Mouse (Mus musculus) MEL (cell line): ENCODE data around the gene G6pc. TPM values are rescaled to one million over a fixed set of nuclear protein-coding genes. Genes with fewer than 3 reads are reported as not detected.

Experiments
- DNase-seq: peaks from one replicate; pipeline ENCODE4 v3.0.0; 2011; ENCODE audit warnings: low read depth, low spot score
- H3K27ac ChIP-seq: 2 replicates; pipeline ENCODE4 v1.5.1; 2012; ENCODE audit warnings: low read depth, mild to moderate bottlenecking, control low read depth, low read length, moderate library complexity; ENCODE audit not compliant: control insufficient read depth
- H3K27me3 ChIP-seq, 2 experiments: fragments of 150-350 bp in 1 of 2; sonication (generic) in 1 of 2; 2 replicates each; pipeline ENCODE4 v1.6.1; 2012; ENCODE audit warnings: low read length in 2 of 2, mild to moderate bottlenecking in 2 of 2, improper control_type of control experiment in 1 of 2, moderate library complexity in 1 of 2; ENCODE audit not compliant: insufficient read depth in 2 of 2, control insufficient read depth in 1 of 2
- H3K36me3 ChIP-seq, 2 experiments: 2 replicates each; pipeline ENCODE4 v1.6.1; 2012 to 2014; ENCODE audit warnings: low read length in 2 of 2, improper control_type of control experiment in 1 of 2, inconsistent platforms in 1 of 2, mild to moderate bottlenecking in 1 of 2; ENCODE audit not compliant: insufficient read depth in 2 of 2, control insufficient read depth in 1 of 2
- H3K4me1 ChIP-seq, 2 experiments: fragments of 150-350 bp in 1 of 2; sonication (generic) in 1 of 2; 2 replicates each; pipeline ENCODE4 v1.6.1; 2012; ENCODE audit warnings: low read length in 2 of 2, improper control_type of control experiment in 1 of 2, mild to moderate bottlenecking in 1 of 2; ENCODE audit not compliant: insufficient read depth in 2 of 2, control insufficient read depth in 1 of 2
- H3K4me3 ChIP-seq, 2 experiments: fragments of 150-350 bp in 1 of 2; sonication (generic) in 1 of 2; 2 replicates each; pipeline ENCODE4 v1.5.1; 2012; ENCODE audit warnings: low read depth in 2 of 2, low read length in 2 of 2, mild to moderate bottlenecking in 2 of 2, moderate library complexity in 2 of 2, control low read depth in 1 of 2, improper control_type of control experiment in 1 of 2; ENCODE audit not compliant: control insufficient read depth in 1 of 2, insufficient read depth in 1 of 2
- H3K79me2 ChIP-seq: 2 replicates; pipeline ENCODE4 v1.6.1; 2012; ENCODE audit warnings: mild to moderate bottlenecking, low read length, moderate library complexity; ENCODE audit not compliant: control insufficient read depth, poor library complexity, insufficient read depth
- H3K9ac ChIP-seq: 2 replicates; pipeline ENCODE4 v1.6.1; 2012; ENCODE audit warnings: low read depth, mild to moderate bottlenecking, control low read depth, low read length, moderate library complexity; ENCODE audit not compliant: control insufficient read depth, poor library complexity, severe bottlenecking
- H3K9me3 ChIP-seq: fragments of 150-350 bp; sonication (generic); replicated peaks from 2 replicates; pipeline ENCODE4 v1.6.1; 2012; ENCODE audit warnings: mild to moderate bottlenecking, low read length, improper control_type of control experiment, moderate library complexity; ENCODE audit not compliant: insufficient read depth
- BHLHE40 ChIP-seq: IDR thresholded peaks from 2 replicates; pipeline ENCODE4 v1.6.1; 2012; ENCODE audit warnings: low read depth, mild to moderate bottlenecking, inconsistent platforms, low read length, improper control_type of control experiment, borderline replicate concordance
- CHD1 ChIP-seq: IDR thresholded peaks from 2 replicates; pipeline ENCODE4 v1.6.1; 2012; ENCODE audit warnings: low read depth, mild to moderate bottlenecking, inconsistent platforms, low read length, improper control_type of control experiment
- CHD2 ChIP-seq: IDR thresholded peaks from 2 replicates; pipeline ENCODE4 v1.6.1; 2011; ENCODE audit warnings: low read length, improper control_type of control experiment
- CTCF ChIP-seq, 3 experiments: IDR thresholded peaks in 2 of 3; conservative IDR thresholded peaks in 1 of 3; 2 replicates each; pipeline ENCODE4 v1.5.1; 2011 to 2012; ENCODE audit warnings: low read length in 3 of 3, low read depth in 2 of 3, mild to moderate bottlenecking in 2 of 3, improper control_type of control experiment in 1 of 3, inconsistent platforms in 1 of 3, mixed read lengths in 1 of 3, moderate library complexity in 1 of 3; ENCODE audit not compliant: control insufficient read depth in 1 of 3, insufficient read depth in 1 of 3, poor library complexity in 1 of 3, severe bottlenecking in 1 of 3
- ELF1 ChIP-seq: IDR thresholded peaks from 2 replicates; pipeline ENCODE4 v1.6.1; 2014; ENCODE audit warnings: low read depth, mild to moderate bottlenecking, inconsistent platforms, low read length, improper control_type of control experiment, moderate library complexity
- EP300 ChIP-seq, 2 experiments: IDR thresholded peaks; 2 replicates each; pipeline ENCODE4 v1.6.1; 2011; ENCODE audit warnings: improper control_type of control experiment in 2 of 2, low read length in 2 of 2, low read depth in 1 of 2, mild to moderate bottlenecking in 1 of 2
- ETS1 ChIP-seq: IDR thresholded peaks from 2 replicates; pipeline ENCODE4 v1.6.1; 2012; ENCODE audit warnings: low read depth, mild to moderate bottlenecking, inconsistent platforms, low read length, improper control_type of control experiment, moderate library complexity
- GABPA ChIP-seq: IDR thresholded peaks from 2 replicates; pipeline ENCODE4 v1.6.1; 2012; ENCODE audit warnings: low read depth, mild to moderate bottlenecking, inconsistent platforms, low read length, improper control_type of control experiment, moderate library complexity
- GATA1 ChIP-seq: IDR thresholded peaks from 2 replicates; pipeline ENCODE4 v1.6.1; 2011; ENCODE audit warnings: low read depth, low read length, improper control_type of control experiment
- HCFC1 ChIP-seq: IDR thresholded peaks from 2 replicates; pipeline ENCODE4 v1.6.1; 2012; ENCODE audit warnings: low read depth, mild to moderate bottlenecking, inconsistent platforms, low read length, improper control_type of control experiment, moderate library complexity
- JUND ChIP-seq: IDR thresholded peaks from 2 replicates; pipeline ENCODE4 v1.6.1; 2011; ENCODE audit warnings: low read depth, mild to moderate bottlenecking, improper control_type of control experiment, low read length
- KAT2A ChIP-seq: conservative IDR thresholded peaks from 2 replicates; pipeline ENCODE4 v1.6.1; 2012; ENCODE audit warnings: low read depth, low read length, improper control_type of control experiment, inconsistent platforms
- MAFK ChIP-seq: IDR thresholded peaks from 2 replicates; pipeline ENCODE4 v1.6.1; 2011; ENCODE audit warnings: low read depth, mild to moderate bottlenecking, low read length, improper control_type of control experiment, borderline replicate concordance
- MAX ChIP-seq: IDR thresholded peaks from 2 replicates; pipeline ENCODE4 v1.6.1; 2011; ENCODE audit warnings: low read length, improper control_type of control experiment
- MAZ ChIP-seq: IDR thresholded peaks from 2 replicates; pipeline ENCODE4 v1.6.1; 2012; ENCODE audit warnings: low read depth, mild to moderate bottlenecking, inconsistent platforms, low read length, improper control_type of control experiment
- MEF2A ChIP-seq: IDR thresholded peaks from 2 replicates; pipeline ENCODE4 v1.6.1; 2014; ENCODE audit warnings: low read depth, mild to moderate bottlenecking, inconsistent platforms, low read length, improper control_type of control experiment; ENCODE audit not compliant: poor library complexity, insufficient replicate concordance, severe bottlenecking; ENCODE audit errors: extremely low read depth
- MXI1 ChIP-seq: IDR thresholded peaks from 2 replicates; pipeline ENCODE4 v1.6.1; 2011; ENCODE audit warnings: mild to moderate bottlenecking, low read depth, low read length, improper control_type of control experiment
- MYC ChIP-seq: IDR thresholded peaks from 2 replicates; pipeline ENCODE4 v1.6.1; 2011; ENCODE audit warnings: low read depth, mild to moderate bottlenecking, low read length, improper control_type of control experiment, moderate library complexity
- NELFE ChIP-seq: IDR thresholded peaks from 2 replicates; pipeline ENCODE4 v1.6.1; 2011; ENCODE audit warnings: low read depth, low read length, improper control_type of control experiment
- NRF1 ChIP-seq: IDR thresholded peaks from 2 replicates; pipeline ENCODE4 v1.6.1; 2014; ENCODE audit warnings: low read depth, mild to moderate bottlenecking, inconsistent platforms, low read length, improper control_type of control experiment, moderate library complexity; ENCODE audit not compliant: poor library complexity, insufficient read depth, severe bottlenecking
- POLR2A ChIP-seq, 2 experiments: IDR thresholded peaks; 2 replicates each; pipeline ENCODE4 v1.6.1; 2011 to 2012; ENCODE audit warnings: low read length in 2 of 2, mild to moderate bottlenecking in 2 of 2, control low read depth in 1 of 2, improper control_type of control experiment in 1 of 2, low read depth in 1 of 2, moderate library complexity in 1 of 2; ENCODE audit not compliant: control insufficient read depth in 1 of 2, insufficient read depth in 1 of 2, poor library complexity in 1 of 2
- POLR2AphosphoS2 ChIP-seq: IDR thresholded peaks from 2 replicates; pipeline ENCODE4 v1.6.1; 2011; ENCODE audit warnings: low read length, improper control_type of control experiment
- RAD21 ChIP-seq: IDR thresholded peaks from 2 replicates; pipeline ENCODE4 v1.6.1; 2011; ENCODE audit warnings: mild to moderate bottlenecking, low read depth, low read length, improper control_type of control experiment
- RCOR1 ChIP-seq: IDR thresholded peaks from 2 replicates; pipeline ENCODE4 v1.6.1; 2012; ENCODE audit warnings: low read depth, mild to moderate bottlenecking, inconsistent platforms, low read length, improper control_type of control experiment
- SIN3A ChIP-seq: IDR thresholded peaks from 2 replicates; pipeline ENCODE4 v1.6.1; 2012; ENCODE audit warnings: low read length, improper control_type of control experiment, inconsistent platforms
- SMC3 ChIP-seq: IDR thresholded peaks from 2 replicates; pipeline ENCODE4 v1.6.1; 2011; ENCODE audit warnings: low read depth, low read length, improper control_type of control experiment
- TAL1 ChIP-seq: IDR thresholded peaks from 2 replicates; pipeline ENCODE4 v1.6.1; 2012; ENCODE audit warnings: mild to moderate bottlenecking, inconsistent platforms, low read length, moderate library complexity, mixed read lengths
- TBP ChIP-seq: IDR thresholded peaks from 2 replicates; pipeline ENCODE4 v1.8.0; 2011; ENCODE audit warnings: low read depth, low read length, improper control_type of control experiment
- UBTF ChIP-seq: IDR thresholded peaks from 2 replicates; pipeline ENCODE4 v1.6.1; 2012; ENCODE audit warnings: low read depth, mild to moderate bottlenecking, inconsistent platforms, low read length, improper control_type of control experiment, moderate library complexity, borderline replicate concordance; ENCODE audit not compliant: insufficient read depth
- USF1 ChIP-seq: IDR thresholded peaks from 2 replicates; pipeline ENCODE4 v1.6.1; 2014; ENCODE audit warnings: low read depth, mild to moderate bottlenecking, inconsistent platforms, low read length, improper control_type of control experiment, moderate library complexity
- USF2 ChIP-seq, 2 experiments: IDR thresholded peaks; 2 replicates each; pipeline ENCODE4 v1.6.1; 2011 to 2012; ENCODE audit warnings: improper control_type of control experiment in 2 of 2, low read length in 2 of 2, borderline replicate concordance in 1 of 2, inconsistent platforms in 1 of 2, low read depth in 1 of 2, mild to moderate bottlenecking in 1 of 2; ENCODE audit not compliant: insufficient read depth in 1 of 2
- ZC3H11A ChIP-seq: IDR thresholded peaks from 2 replicates; pipeline ENCODE4 v1.6.1; 2012; ENCODE audit warnings: low read depth, mild to moderate bottlenecking, inconsistent platforms, low read length, improper control_type of control experiment
- ZKSCAN1 ChIP-seq: IDR thresholded peaks from 2 replicates; pipeline ENCODE4 v1.6.1; 2012; ENCODE audit warnings: low read depth, mild to moderate bottlenecking, inconsistent platforms, low read length, improper control_type of control experiment, moderate library complexity
- ZMIZ1 ChIP-seq: IDR thresholded peaks from 2 replicates; pipeline ENCODE4 v1.6.1; 2012; ENCODE audit warnings: low read depth, mild to moderate bottlenecking, inconsistent platforms, low read length, improper control_type of control experiment, moderate library complexity
- ZNF384 ChIP-seq: IDR thresholded peaks from 2 replicates; pipeline ENCODE4 v1.6.1; 2012; ENCODE audit warnings: low read depth, mild to moderate bottlenecking, inconsistent platforms, low read length, improper control_type of control experiment
- polyA plus RNA-seq, 2 experiments: library from polyadenylated mRNA; stranded (reverse) in 1 of 2; unstranded in 1 of 2; fragments of >175 nt in 1 of 2; fragments of >200 nt in 1 of 2; gene quantifications; 2 replicates each; pipeline versions ENCODE4 v1.2.1 to v1.2.4; 2012; ENCODE audit warnings: low replicate concordance in 2 of 2, low read depth in 1 of 2; ENCODE audit not compliant: insufficient read length in 2 of 2, insufficient read depth in 1 of 2, missing spikeins in 1 of 2
- total RNA-seq: library from RNA; depleted of rRNA; stranded (reverse); fragments of 300-350 nt; gene quantifications from 2 replicates; pipeline ENCODE4 v1.2.3, GENCODE M21; 2012

The G6pc gene
- total and polyA plus RNA-seq, 3 experiments, result not detected

DNA sequence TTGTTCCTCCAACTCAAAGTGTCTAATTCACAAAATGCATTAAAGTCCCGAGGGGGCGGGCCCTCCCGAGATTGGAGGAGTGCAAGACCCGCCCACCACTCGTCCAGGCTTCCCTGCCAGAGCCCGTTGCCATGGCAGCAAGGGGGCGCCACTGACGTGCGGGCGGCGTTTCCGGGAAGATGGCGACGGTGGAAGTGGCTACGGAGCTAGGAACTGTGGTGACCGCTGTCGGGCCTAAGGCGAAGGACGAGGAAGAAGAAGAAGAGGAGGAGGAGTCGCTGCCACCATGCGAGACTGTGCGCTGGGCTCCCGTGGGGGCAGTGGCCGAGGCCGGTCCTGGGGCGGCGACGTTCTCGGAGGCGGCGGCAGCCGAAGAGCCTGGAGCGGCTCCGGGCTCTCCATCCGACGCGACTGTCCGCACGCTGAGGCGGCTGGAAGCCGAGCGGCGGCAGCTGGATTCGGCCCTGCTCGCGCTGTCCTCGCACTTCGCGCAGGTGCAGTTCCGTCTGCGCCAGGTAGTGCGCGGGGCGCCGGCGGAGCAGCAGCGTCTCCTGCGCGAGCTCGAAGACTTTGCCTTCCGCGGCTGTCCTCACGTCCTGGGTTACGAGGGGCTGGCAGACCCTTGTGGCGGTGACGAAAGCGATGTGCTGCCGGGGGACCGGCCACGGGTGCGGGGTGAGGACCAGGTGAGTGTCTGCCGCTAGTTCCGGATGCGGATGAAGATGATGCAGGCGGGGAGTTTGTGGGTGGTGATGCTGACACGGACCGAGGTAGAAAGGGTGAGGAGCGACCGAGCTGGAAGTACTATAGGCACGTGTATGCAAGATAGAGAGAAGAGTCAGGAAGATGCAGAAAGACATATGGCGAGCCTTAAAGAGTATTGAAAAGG, 57.8 kb downstream of the G6pc start, which contains the start of the genes Rundc1 and Ptges3l:
Gene Rundc1, plus strand, starts transcription at position 161 of the 889 bp plus-strand sequence.
Gene Ptges3l, minus strand, starts transcription at position 409 of the 889 bp plus-strand sequence.
- H3K4me3 ChIP-seq, result peak within 1 kb of the TSS; percentile 85 to 91
- H3K27me3 ChIP-seq, result no peaks in the 10 kb centered on the region
- DNase-seq, result peak; percentile 99
- H3K36me3 ChIP-seq, result peaks cover 3 to 16% of the 10 kb centered on the region in 2 experiments
- peaks cover 8 to 20% of the 10 kb centered on the region in 2 experiments for H3K4me1 ChIP-seq
- H3K9ac ChIP-seq, result peak within 1 kb of the TSS; percentile 85
- peaks cover 20% of the 10 kb centered on the region for H3K79me2 ChIP-seq
- no peaks in the 10 kb centered on the region for H3K9me3 ChIP-seq
- H3K27ac ChIP-seq, result peak within 1 kb of the TSS; percentile 59
- TF ChIP-seq ZNF384 (no peak), GABPA (no peak), USF2 (IDR thresholded peaks at IDR 0.05; ENCODE audit: borderline replicate concordance in 1 of 2, insufficient read depth in 1 of 2, low read depth in 1 of 2, low read length in 2 of 2) (no peak), USF1 (0 out of 2 replicates have a peak, but pooled peaks have one; percentile 20), MYC (peak; percentile 67; the same call in 1 of the 2 replicates), ELF1 (peak; percentile 98), TAL1 (no peak), BHLHE40 (peak; percentile 6; the same call in 1 of the 2 replicates), NELFE (peak; percentile 76), POLR2AphosphoS2 (0 out of 2 replicates have a peak, but pooled peaks have one; percentile 9), RAD21 (no peak), MAX (peak; percentile 57), JUND (no peak), SIN3A (peak; percentile 98), EP300 (IDR thresholded peaks at IDR 0.05; ENCODE audit: low read depth in 1 of 2, low read length in 2 of 2) (no peak; a peak in 1 of 4 replicates), MEF2A (no peak), MXI1 (peak; percentile 95), CHD2 (no peak), ZMIZ1 (no peak), HCFC1 (peak; percentile 85), CHD1 (peak; percentile 92; the same call in 1 of the 2 replicates), ZC3H11A (no peak), RCOR1 (peak; percentile 65), TBP (peak; percentile 27; the same call in 1 of the 2 replicates), ETS1 (peak; percentile 57; the same call in 1 of the 2 replicates), UBTF (peak; percentile 31; the same call in 1 of the 2 replicates), SMC3 (no peak), MAZ (peak; percentile 52; the same call in 1 of the 2 replicates), MAFK (no peak), ZKSCAN1 (no peak), CTCF (IDR thresholded peaks at IDR 0.05 in 2 of 3, conservative IDR thresholded peaks at IDR 0.05 in 1 of 3; ENCODE audit: control insufficient read depth in 1 of 3, insufficient read depth in 1 of 3, low read depth in 2 of 3, low read length in 3 of 3, poor library complexity in 1 of 3, severe bottlenecking in 1 of 3) (peak in 2 of 3 experiments; percentile 31 to 42; a peak in 4 of 6 replicates), POLR2A (IDR thresholded peaks at IDR 0.05; ENCODE audit: control insufficient read depth in 1 of 2, insufficient read depth in 1 of 2, low read depth in 1 of 2, low read length in 2 of 2, poor library complexity in 1 of 2) (peak; percentile 64 to 76; a peak in 2 of 4 replicates), KAT2A (no peak; the same call in 1 of the 2 replicates), NRF1 (peak; percentile 53), GATA1 (no peak)
